Mouse (Mus musculus) ES-E14 (cell line): ENCODE results near the gene Nt5c1b. TPM values are rescaled to one million over a fixed set of nuclear protein-coding genes. Genes with fewer than 3 reads are reported as not detected.

Experiments
- DNase-seq: peaks from one replicate; pipeline ENCODE4 v3.0.0-alpha.2; 2013; ENCODE audit warnings: low read depth, low spot score
- H3K27ac ChIP-seq: 2 replicates; pipeline ENCODE4 v1.5.1; 2012; ENCODE audit warnings: low read depth, mild to moderate bottlenecking, low read length, moderate library complexity, mixed read lengths; ENCODE audit not compliant: poor library complexity, insufficient read depth, severe bottlenecking
- H3K36me3 ChIP-seq: 2 replicates; pipeline ENCODE4 v1.6.1; 2012; ENCODE audit warnings: mild to moderate bottlenecking, low read length, moderate library complexity, mixed read lengths; ENCODE audit not compliant: control insufficient read depth, poor library complexity, insufficient read depth, severe bottlenecking
- H3K4me1 ChIP-seq, 2 experiments: fragments of 150-350 bp in 1 of 2; sonication (generic) in 1 of 2; 2 replicates each; pipeline ENCODE4 v1.6.1; 2012; ENCODE audit warnings: low read length in 2 of 2, mild to moderate bottlenecking in 1 of 2, mixed read lengths in 1 of 2; ENCODE audit not compliant: control insufficient read depth in 2 of 2, insufficient read depth in 2 of 2, poor library complexity in 1 of 2
- H3K4me3 ChIP-seq, 2 experiments: fragments of 150-350 bp in 1 of 2; sonication (generic) in 1 of 2; 2 replicates each; pipeline ENCODE4 v1.5.1; 2012; ENCODE audit warnings: low read length in 2 of 2, low read depth in 1 of 2, mild to moderate bottlenecking in 1 of 2, mixed read lengths in 1 of 2; ENCODE audit not compliant: insufficient read depth in 1 of 2, poor library complexity in 1 of 2, severe bottlenecking in 1 of 2
- H3K9ac ChIP-seq: 2 replicates; pipeline ENCODE4 v1.6.1; 2012; ENCODE audit warnings: low read depth, mild to moderate bottlenecking, low read length, mixed read lengths; ENCODE audit not compliant: poor library complexity, insufficient read depth, severe bottlenecking
- H3K9me3 ChIP-seq: fragments of 150-350 bp; sonication (generic); 2 replicates; pipeline ENCODE4 v1.6.1; 2012; ENCODE audit warnings: low read depth, mild to moderate bottlenecking, low read length; ENCODE audit not compliant: control insufficient read depth, insufficient read depth
- CHD2 ChIP-seq: IDR thresholded peaks from 2 replicates; pipeline ENCODE4 v1.6.1; 2014; ENCODE audit warnings: mild to moderate bottlenecking, low read depth, low read length, inconsistent platforms
- HCFC1 ChIP-seq: IDR thresholded peaks from 2 replicates; pipeline ENCODE4 v1.6.1; 2012; ENCODE audit warnings: low read length, inconsistent platforms, borderline replicate concordance; ENCODE audit not compliant: insufficient read depth
- MAFK ChIP-seq: IDR thresholded peaks from 2 replicates; pipeline ENCODE4 v1.6.1; 2014; ENCODE audit warnings: mild to moderate bottlenecking, low read depth, low read length, inconsistent platforms; ENCODE audit not compliant: insufficient read depth
- ZC3H11A ChIP-seq: IDR thresholded peaks from 2 replicates; pipeline ENCODE4 v1.6.1; 2012; ENCODE audit warnings: low read depth, mild to moderate bottlenecking, inconsistent platforms, low read length, borderline replicate concordance
- ZNF384 ChIP-seq: IDR thresholded peaks from 2 replicates; pipeline ENCODE4 v1.6.1; 2012; ENCODE audit warnings: low read depth, low read length, inconsistent platforms
- in situ Hi-C, 2 experiments: fragments of 600-800 bp; cut with MboI; formaldehyde crosslinking; loops; one replicate each; pipeline ENCODE4 v1.15.1; 2025; ENCODE audit warnings: low sequenced_read_pairs in 2 of 2, inconsistent platforms in 1 of 2; ENCODE audit not compliant: unreplicated experiment in 2 of 2
- total RNA-seq: library from RNA; depleted of rRNA; stranded (reverse); fragments of 300-350 nt; gene quantifications from 2 replicates; pipeline ENCODE4 v1.2.3, GENCODE M21; 2012

Gene Nt5c1b
- total RNA-seq, 1 experiment, result not detected

DNA sequence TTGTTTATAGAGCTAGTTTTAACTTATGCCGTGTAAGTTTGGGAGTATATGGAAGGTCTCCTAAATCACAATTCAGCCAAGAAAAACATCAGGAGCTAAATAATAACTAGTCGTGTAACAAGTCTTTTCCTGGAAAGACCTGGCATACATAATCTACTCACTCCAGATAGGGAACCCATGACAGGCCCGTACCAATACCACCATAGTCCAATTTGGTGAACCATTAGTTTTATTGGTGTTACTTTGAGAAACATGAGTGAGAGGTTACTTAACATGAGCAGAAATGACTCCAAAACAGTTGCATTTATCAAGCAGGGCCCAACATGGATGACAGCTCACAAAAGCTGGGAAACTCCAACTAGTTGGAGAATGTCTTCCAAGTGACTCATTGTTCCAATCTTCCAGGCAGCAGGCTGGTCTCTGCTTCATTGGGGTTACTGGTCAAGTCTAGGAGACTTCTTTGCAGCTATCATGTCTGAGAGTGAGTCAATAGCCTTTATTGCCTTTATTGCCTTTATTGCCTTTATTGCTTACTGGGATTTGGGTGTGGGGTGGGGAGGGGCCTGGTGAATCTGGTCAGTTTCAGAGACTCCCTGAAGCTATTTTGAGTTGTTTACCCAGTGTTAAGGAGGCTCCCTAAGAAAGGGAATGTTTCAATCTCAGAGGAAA is 40.9 kb downstream of the Nt5c1b start:
- H3K9ac ChIP-seq, result no peak overlapping the region
- H3K9me3 ChIP-seq, result no peaks in the 10 kb centered on the region
- no peak overlapping the region for H3K27ac ChIP-seq
- H3K4me1 ChIP-seq, result no peaks in the 10 kb centered on the region
- no peaks in the 10 kb centered on the region for H3K36me3 ChIP-seq
- DNase-seq, result no peak
- TF ChIP-seq HCFC1 (no peak), ZC3H11A (no peak), ZNF384 (no peak), CHD2 (no peak), MAFK (no peak)
- no peak overlapping the region for H3K4me3 ChIP-seq
- in situ Hi-C loops, result no loop called here

DNA sequence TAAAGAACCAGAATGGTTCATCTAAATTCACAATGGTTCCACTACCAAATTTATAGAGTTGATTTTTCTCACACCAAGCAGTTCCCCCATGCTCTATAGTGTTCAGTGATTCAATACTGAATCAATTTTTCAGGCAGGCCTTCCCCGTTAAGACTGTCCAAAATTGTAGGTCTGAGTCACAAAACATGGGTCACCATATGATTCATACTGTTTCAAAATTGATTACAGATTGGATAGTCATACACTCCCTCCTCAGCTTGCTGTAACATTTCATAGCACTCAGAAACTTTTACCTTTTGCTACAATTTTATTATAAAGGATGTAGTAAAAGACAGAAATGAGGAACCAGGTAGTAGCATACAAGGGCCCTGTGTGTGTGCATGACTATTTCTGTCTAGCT is 41.7 kb downstream of the Nt5c1b start:
- Histone ChIP-seq H3K9ac (no peak overlapping the region), H3K4me1 (no peaks in the 10 kb centered on the region), H3K36me3 (no peaks in the 10 kb centered on the region), H3K4me3 (no peak overlapping the region), H3K9me3 (no peaks in the 10 kb centered on the region), H3K27ac (no peak overlapping the region)
- DNase-seq, result no peak
- in situ Hi-C loops, result no loop called here
- TF ChIP-seq ZNF384 (no peak), HCFC1 (no peak), MAFK (no peak), ZC3H11A (no peak), CHD2 (no peak)

- in situ Hi-C loops, result no loop called here
- H3K4me3 ChIP-seq, result no peak overlapping the region
- H3K36me3 ChIP-seq, result no peaks in the 10 kb centered on the region
- DNase-seq, result no peak
- no peak overlapping the region for H3K27ac ChIP-seq
- TF ChIP-seq CHD2 (no peak), HCFC1 (no peak), MAFK (no peak), ZC3H11A (no peak), ZNF384 (no peak)
- no peak overlapping the region for H3K9ac ChIP-seq
- H3K4me1 ChIP-seq, result no peaks in the 10 kb centered on the region
- no peaks in the 10 kb centered on the region for H3K9me3 ChIP-seq
Measured at GRCm38 (mm10) chr12:10422347-10422746, 52.6 kb downstream of the Nt5c1b start.

DNA sequence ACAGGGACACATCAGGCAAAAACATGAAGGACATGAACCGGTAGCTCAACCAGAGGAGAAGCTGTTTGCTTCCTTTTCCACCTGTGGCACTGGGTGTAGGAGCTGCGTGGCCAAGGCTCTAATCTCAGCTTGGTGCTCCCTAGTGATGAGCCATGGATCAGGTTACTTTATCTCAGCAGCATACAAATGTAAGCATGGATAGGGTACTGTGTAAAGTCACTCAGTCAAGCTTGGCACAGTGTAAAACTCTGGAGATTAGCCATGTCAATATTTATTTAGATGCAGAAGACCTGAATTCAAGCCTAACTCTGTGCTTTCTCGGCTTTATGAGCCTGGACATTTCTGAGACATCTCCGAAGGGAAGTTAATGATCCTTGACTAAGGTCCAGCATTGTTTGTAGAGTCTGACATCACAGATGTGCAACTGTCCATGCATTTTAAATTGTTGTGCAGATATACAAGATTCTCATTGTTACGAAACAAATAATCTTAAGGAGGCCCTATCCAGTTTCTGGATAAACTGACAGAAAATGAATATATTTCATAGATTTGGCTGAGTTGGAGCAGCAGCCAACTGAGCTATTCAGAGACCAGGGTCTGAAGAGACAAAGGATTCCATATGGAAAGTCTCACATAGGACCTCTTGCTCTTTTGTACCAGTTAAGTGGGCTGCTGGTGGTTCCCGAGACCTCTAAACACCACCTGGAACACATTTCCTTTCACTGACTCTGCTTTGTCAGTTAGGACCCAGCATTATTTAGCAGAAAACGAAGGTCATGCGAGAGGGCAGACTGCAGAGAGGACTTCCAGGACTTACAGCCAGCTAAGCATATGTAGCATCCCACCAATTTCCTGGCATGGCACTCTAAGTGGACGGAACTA is 56.5 kb downstream of the Nt5c1b start:
- Histone ChIP-seq H3K9ac (no peak overlapping the region), H3K4me1 (no peaks in the 10 kb centered on the region), H3K9me3 (no peaks in the 10 kb centered on the region), H3K4me3 (no peak overlapping the region), H3K36me3 (no peaks in the 10 kb centered on the region), H3K27ac (no peak overlapping the region)
- in situ Hi-C loops, result loop anchor here in 1 of 2 experiments (25.0 kb wide), 2 partner anchors 839 to 1364 kb away; no protein-coding TSS in a partner anchor
- DNase-seq, result no peak
- TF ChIP-seq MAFK, result no peak
- TF ChIP-seq HCFC1, result no peak
- TF ChIP-seq CHD2, result no peak
- no peak for TF ChIP-seq ZC3H11A
- no peak for TF ChIP-seq ZNF384
